Mouse (Mus musculus) right cerebral cortex, adult 18-20 months (tissue): ENCODE measurements at regions not wholly inside any gene's neighbourhood (a gene's known extent, or its start where the extent isn't known, plus 50 kb on each side); places are given as distances from the start of the nearest gene placed in this dataset.

Experiments used
- DNase-seq: peaks from one replicate; pipeline ENCODE4 v3.0.0; 2022; ENCODE audit warnings: mixed read lengths

DNA sequence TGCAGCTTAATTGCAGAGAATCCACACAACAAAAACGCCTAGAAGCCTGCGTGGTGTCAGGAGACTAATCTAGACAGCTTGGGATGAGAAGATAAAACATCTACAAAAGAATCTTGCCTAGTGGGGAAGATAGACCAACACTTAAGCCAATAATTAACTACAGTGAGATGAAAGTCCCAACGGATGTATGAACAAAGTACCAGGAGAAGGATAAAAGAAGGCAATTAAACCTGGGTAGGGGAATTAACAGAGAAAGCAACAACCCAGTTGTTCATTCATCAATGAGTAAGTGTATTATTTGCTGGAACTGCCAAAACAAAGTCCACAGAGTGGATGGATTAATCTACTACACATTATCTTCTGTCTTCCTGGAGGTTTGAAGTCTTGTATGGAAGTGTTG, 99.8 kb downstream of the Olfm4 start:
- no peak for DNase-seq

- no peak for DNase-seq
Observed at GRCm38 (mm10) chr14:80097238-80097637, 113.4 kb downstream of the Olfm4 start.

- no peak for DNase-seq
Observed at GRCm38 (mm10) chr14:80113115-80113687, 129.3 kb downstream of the Olfm4 start.

DNA sequence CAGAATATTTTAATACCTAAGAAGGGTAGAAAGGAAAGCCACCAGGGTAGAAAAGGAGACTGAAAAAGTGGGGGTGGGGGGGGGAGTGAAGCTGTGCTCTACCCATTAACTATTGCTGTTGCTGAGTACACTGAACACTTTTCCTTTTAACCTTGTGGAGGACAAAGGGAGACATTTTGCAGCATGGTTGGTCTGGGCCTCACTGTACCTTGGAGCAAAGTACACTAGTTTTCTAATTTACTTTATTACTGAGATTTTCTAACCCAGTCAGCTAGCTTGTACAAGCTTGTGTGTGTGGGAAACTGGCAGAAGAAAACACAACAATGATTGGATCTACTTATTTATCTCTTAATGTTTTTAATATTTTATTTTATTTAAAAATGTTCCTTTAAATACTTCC, 130.4 kb downstream of the Olfm4 start:
- no peak for DNase-seq

GRCm38 (mm10) chr14:80125156-80125555, 141.3 kb downstream of the Olfm4 start:
- DNase-seq, result no peak

- DNase-seq, result peak; percentile 24
Observed at GRCm38 (mm10) chr14:80128181-80128580, 144.3 kb downstream of the Olfm4 start.

GRCm38 (mm10) chr14:80137541-80137940, 153.7 kb downstream of the Olfm4 start:
- DNase-seq, result no peak

- no peak for DNase-seq
Observed at GRCm38 (mm10) chr14:80138991-80139791, 155.3 kb downstream of the Olfm4 start.

- no peak for DNase-seq
Observed at GRCm38 (mm10) chr14:80157002-80157401, 173.1 kb downstream of the Olfm4 start.

DNA sequence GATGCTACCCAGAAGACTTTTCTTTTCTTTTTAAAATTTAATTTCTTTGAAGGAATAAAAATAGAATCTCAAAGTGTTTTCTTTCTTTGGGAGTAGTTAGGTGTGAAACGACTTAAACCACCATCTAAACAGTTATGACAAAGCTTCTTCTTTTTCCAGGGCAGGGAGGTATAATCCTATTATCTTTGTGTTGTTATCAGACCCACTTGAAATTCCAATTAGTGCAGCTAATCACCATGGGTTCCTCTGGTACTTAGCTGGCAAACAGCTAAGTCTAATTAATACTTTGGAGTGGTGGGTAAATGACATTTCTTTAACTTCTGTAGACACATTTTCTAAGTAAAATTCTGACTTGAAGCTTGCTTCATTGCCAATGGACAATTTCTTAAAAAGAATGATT, 185.3 kb downstream of the Olfm4 start:
- no peak for DNase-seq

GRCm38 (mm10) chr14:80170450-80171180, 186.7 kb downstream of the Olfm4 start:
- no peak for DNase-seq

DNA sequence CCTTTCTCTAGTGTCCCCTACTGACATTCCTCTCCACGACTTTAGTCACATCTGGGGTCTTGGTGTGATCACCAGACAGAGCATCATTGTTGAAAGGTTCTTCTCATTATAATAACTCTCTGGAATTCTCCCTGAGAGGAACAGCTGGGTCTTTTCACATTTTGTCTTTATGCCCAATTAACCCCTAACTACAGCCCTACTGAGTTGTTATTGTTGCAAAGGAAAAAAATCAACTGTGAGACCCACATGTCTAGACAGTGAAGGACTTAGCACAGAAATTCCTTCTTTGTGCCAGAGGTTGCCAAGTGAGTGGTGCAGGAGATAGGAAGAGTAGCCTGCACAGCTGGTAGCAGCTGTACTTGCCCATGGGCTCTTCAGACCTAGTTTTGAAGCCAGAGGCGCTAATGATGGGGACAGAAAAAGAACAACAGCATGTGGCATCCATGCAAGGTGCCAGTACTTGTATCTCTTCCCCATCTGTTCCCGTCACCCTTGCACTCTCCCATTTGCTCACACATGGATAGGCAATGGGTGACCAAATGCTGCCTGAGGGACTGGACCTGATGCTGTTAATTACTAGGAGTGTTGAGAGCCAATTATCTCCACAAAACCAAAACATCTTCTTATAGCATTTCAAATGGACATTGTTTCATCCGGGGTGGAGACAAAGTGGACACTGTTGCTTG, 189.1 kb downstream of the Olfm4 start:
- DNase-seq, result no peak

- DNase-seq, result no peak
Observed at GRCm38 (mm10) chr14:80176464-80176863, 192.6 kb downstream of the Olfm4 start.

DNA sequence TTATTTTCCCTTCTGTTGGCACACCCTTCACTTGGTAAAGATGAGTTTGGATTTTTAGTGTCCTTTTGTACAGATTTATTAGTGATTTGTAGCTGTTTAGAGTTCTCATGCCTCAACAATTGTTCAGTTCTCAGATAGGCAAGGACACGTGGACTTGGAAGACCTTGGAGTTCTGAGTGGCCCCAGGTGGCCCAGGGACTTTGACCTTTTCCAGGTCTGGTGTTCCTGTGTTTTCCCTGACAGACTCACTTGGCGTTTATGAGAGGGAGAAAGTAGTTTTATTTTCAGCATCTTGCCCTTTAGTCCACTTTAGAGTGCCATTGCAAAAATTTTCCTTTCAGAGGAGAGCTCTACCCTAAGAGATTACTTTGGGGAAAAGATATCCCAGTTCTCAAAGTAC, 211.2 kb downstream of the Olfm4 start:
- no peak for DNase-seq

DNA sequence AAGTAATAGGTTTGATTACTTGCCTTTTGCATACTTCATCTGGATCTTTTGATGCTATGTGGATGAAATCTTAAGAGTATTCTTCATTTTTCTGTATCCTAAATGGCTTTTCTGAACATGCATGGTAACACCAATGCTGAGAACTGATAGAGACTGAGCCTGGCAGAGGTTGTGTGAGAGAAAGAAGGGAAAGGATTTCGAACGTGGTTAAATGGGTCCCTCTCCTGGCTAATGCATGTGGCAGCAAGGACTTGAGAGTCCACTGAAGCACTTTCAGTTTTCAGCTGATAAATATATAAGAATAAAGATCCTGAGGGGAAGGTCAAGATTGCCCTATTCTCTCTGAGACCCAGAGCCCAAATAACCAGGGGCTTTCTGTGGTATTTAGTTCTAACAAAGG, 229.0 kb downstream of the Olfm4 start:
- DNase-seq, result peak; percentile 60

DNA sequence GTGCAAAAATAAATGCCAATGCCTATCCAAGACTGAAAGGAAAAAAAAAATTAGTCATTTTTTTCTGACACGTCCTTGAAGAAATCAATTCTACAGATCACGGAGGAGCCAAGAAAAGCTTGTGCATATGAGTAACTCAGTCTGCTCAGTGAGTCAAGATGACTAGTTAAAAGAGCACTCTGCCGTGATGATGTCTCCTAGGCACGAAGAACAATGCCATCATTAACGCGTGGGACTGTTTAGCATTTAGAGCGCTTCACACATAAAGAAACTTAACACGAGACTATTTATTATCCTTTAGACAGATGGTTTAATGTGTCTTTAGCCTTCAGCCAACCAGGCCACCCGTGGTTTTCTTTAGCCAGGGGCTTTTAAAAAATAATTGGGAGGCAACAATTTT, 229.8 kb downstream of the Olfm4 start:
- DNase-seq, result peak; percentile 17

- peak; percentile 38 for DNase-seq
Observed at GRCm38 (mm10) chr14:80215960-80216552, 232.2 kb downstream of the Olfm4 start.

- DNase-seq, result no peak
Observed at GRCm38 (mm10) chr14:80232066-80232465, 248.2 kb downstream of the Olfm4 start.

- no peak for DNase-seq
Observed at GRCm38 (mm10) chr14:80232976-80233375, 249.1 kb downstream of the Olfm4 start.

DNA sequence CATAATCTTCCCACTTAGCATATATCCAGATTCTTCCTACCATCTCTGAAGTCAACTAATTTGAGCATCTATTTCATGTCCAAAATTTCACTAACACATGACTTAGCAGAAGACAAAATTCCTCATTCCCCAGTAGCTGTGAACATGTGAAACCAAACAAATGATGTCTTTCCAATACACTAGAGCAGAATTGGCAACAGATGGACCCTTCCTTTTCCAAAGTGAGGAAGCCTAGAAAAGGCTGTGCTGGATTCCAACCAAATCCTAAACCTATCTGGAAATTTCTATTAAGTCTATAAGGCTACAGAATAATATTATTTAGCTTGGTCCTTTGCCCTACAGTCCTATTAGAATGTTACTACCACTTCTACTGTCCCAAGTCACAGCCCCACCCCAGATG, 253.3 kb downstream of the Olfm4 start:
- DNase-seq, result no peak

GRCm38 (mm10) chr14:80237552-80237951, 253.7 kb downstream of the Olfm4 start:
- peak; percentile 51 for DNase-seq

GRCm38 (mm10) chr14:80244640-80245302, 260.9 kb downstream of the Olfm4 start:
- DNase-seq, result no peak
